Mouse (Mus musculus) heart, embryonic 15.5 days (tissue): ENCODE results near the gene Lif. TPM values are rescaled to one million over a fixed set of nuclear protein-coding genes. Genes with fewer than 3 reads are reported as not detected.

Experiments used
- ATAC-seq: fragments of 200-750 bp; cut with Nextera tagmentation; replicated peaks from 2 replicates; pipeline ENCODE4 v1.8.0; 2017; ENCODE audit warnings: low read depth, moderate TSS enrichment; ENCODE audit not compliant: insufficient number of reproducible peaks, insufficient read depth, low FRiP score
- H3K27ac ChIP-seq: fragments of 300-500 bp; sonication (generic); 2 replicates; pipeline ENCODE4 v1.5.1; 2015; ENCODE audit warnings: mild to moderate bottlenecking, inconsistent platforms
- H3K27me3 ChIP-seq: fragments of 300-500 bp; sonication (generic); 2 replicates; pipeline ENCODE4 v1.6.1; 2015; ENCODE audit warnings: inconsistent platforms
- H3K36me3 ChIP-seq: fragments of 300-500 bp; sonication (generic); 2 replicates; pipeline ENCODE4 v1.6.1; 2015; ENCODE audit warnings: mild to moderate bottlenecking, inconsistent platforms
- H3K4me1 ChIP-seq: fragments of 300-500 bp; sonication (generic); replicated peaks from 2 replicates; pipeline ENCODE4 v1.6.1; 2015; ENCODE audit warnings: inconsistent platforms
- H3K4me2 ChIP-seq: fragments of 300-500 bp; sonication (generic); 2 replicates; pipeline ENCODE4 v1.6.1; 2015; ENCODE audit warnings: inconsistent platforms, mild to moderate bottlenecking, moderate library complexity
- H3K4me3 ChIP-seq: fragments of 300-500 bp; sonication (generic); 2 replicates; pipeline ENCODE4 v1.5.1; 2015; ENCODE audit warnings: mild to moderate bottlenecking, inconsistent platforms
- H3K9ac ChIP-seq: fragments of 300-500 bp; sonication (generic); 2 replicates; pipeline ENCODE4 v1.6.1; 2015; ENCODE audit warnings: mild to moderate bottlenecking, inconsistent platforms
- H3K9me3 ChIP-seq: fragments of 300-500 bp; sonication (generic); replicated peaks from 2 replicates; pipeline ENCODE4 v1.6.1; 2016; ENCODE audit warnings: inconsistent platforms
- WGBS: fragments of 180-500 bp; shearing (Covaris S2); methylation state at CpG from one replicate; pipeline ENCODE4 v1.1.7; 2015; ENCODE audit warnings: mixed read lengths; 5-methylcytosine and 5-hydroxymethylcytosine counted together
- polyA plus RNA-seq: library from polyadenylated mRNA; unstranded; fragments of >200 nt; fragmentation: Nextera tagmentation; extraction: Ambion mirVana; gene quantifications from 2 replicates; pipeline ENCODE4 v1.2.1, GENCODE M21; 2015

The Lif gene
- polyA plus RNA-seq, 1 experiment from 2014 or later, result 0.23 TPM

DNA sequence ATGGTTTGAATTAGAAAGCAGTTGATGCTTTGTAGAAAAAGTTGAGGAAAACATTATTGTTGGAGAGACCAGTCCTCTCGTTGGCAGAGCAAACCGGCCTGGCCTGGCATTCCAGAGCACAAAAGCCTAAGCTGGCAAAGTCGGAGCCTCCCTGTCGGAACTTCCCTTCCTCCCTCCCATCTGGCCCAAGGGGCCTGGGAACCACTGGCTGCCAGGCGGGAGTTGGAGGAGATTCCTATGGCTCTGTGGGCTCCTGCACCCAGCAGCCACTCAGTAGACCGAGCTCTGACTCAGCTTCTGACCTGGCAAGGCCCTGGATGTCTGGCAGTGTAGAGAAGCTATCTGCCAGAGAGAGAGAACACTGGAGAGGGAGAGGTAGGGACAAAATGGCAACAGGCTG, 34.3 kb downstream of the Lif start:
- H3K27me3 ChIP-seq, result no peaks in the 10 kb centered on the region
- H3K4me1 ChIP-seq, result peaks cover 53% of the 10 kb centered on the region
- WGBS, result 64% methylated on average over 6 of the region's 6 CpGs
- no peaks in the 10 kb centered on the region for H3K9me3 ChIP-seq
- H3K27ac ChIP-seq, result peak overlapping the region; percentile 58; the same call in 1 of the 2 replicates
- H3K36me3 ChIP-seq, result no peaks in the 10 kb centered on the region
- ATAC-seq, result no peak
- H3K4me2 ChIP-seq, result no peak overlapping the region
- no peak overlapping the region for H3K4me3 ChIP-seq
- no peak overlapping the region for H3K9ac ChIP-seq

GRCm38 (mm10) chr11:4292224-4292887, 35.0 kb downstream of the Lif start:
- Histone ChIP-seq H3K4me1 (peaks cover 60% of the 10 kb centered on the region), H3K27ac (peak overlapping the region; percentile 58)

GRCm38 (mm10) chr11:4292888-4293247, 35.5 kb downstream of the Lif start:
- no peak overlapping the region for H3K9ac ChIP-seq
- ATAC-seq, result no peak
- no peak overlapping the region for H3K4me2 ChIP-seq
- H3K27me3 ChIP-seq, result no peaks in the 10 kb centered on the region
- H3K4me1 ChIP-seq, result peaks cover 65% of the 10 kb centered on the region
- no peaks in the 10 kb centered on the region for H3K9me3 ChIP-seq
- no peaks in the 10 kb centered on the region for H3K36me3 ChIP-seq
- no peak overlapping the region for H3K4me3 ChIP-seq
- peak overlapping the region; percentile 58 for H3K27ac ChIP-seq
- WGBS, result 79% methylated on average over 6 of the region's 6 CpGs

More at GRCm38 (mm10) chr11:4292224-4292887, 35.0 kb downstream of the Lif start:
- H3K4me2 ChIP-seq, result no peak overlapping the region
- no peaks in the 10 kb centered on the region for H3K36me3 ChIP-seq
- no peaks in the 10 kb centered on the region for H3K27me3 ChIP-seq
- WGBS, result 38% methylated on average over 8 of the region's 8 CpGs
- H3K9me3 ChIP-seq, result no peaks in the 10 kb centered on the region
- ATAC-seq, result no peak
- no peak overlapping the region for H3K4me3 ChIP-seq
- H3K9ac ChIP-seq, result no peak overlapping the region

DNA sequence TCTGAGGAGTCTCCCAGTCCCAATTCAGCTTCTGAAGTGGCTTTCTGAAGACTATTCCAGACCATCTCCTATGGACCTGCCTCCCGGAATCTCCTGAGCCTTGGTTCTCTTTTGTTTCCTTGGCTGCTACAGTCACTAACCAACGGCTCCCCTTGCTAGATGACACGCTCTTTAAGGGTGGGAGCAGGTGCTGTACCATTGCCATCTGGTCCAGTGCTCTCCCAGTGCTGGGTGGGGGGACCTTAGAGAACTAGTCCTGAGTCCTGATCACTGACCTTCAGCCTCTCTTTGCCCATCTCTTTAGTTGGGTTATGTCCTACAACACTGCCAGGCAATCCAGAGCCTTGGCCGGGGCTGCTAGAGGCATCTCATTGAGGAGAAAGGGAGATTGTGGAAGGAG, 36.1 kb downstream of the Lif start:
- Histone ChIP-seq H3K9me3 (no peaks in the 10 kb centered on the region), H3K27ac (peak overlapping the region; percentile 58; the same call in 1 of the 2 replicates), H3K36me3 (no peaks in the 10 kb centered on the region), H3K4me3 (no peak overlapping the region), H3K4me2 (no peak overlapping the region), H3K27me3 (no peaks in the 10 kb centered on the region), H3K9ac (no peak overlapping the region), H3K4me1 (peaks cover 69% of the 10 kb centered on the region)
- no peak for ATAC-seq
- 87% methylated on average over 4 of the region's 4 CpGs for WGBS

DNA sequence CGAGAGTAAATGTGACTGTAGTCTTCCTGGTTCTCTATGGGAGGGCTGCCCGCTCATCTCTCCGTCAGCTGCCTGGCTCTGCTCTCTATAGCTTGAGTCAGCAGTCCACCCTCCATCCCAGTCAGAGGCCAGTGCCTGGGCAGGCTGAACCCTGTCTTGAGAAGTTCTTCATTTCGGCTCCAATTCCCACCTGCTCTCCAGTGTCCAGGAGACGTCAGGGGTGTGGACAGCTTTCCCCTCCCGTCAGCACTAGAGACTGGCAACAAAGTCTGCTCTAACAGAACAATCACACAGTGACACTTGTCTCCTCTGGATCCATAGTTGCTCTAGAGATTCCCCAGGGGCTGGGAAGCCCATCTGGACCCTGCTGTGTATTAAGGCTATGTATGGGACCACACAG, 36.7 kb downstream of the Lif start:
- Histone ChIP-seq H3K36me3 (no peaks in the 10 kb centered on the region), H3K4me2 (no peak overlapping the region), H3K4me1 (peaks cover 74% of the 10 kb centered on the region), H3K4me3 (no peak overlapping the region), H3K9ac (no peak overlapping the region), H3K27ac (peak overlapping the region; percentile 76; the same call in 1 of the 2 replicates), H3K27me3 (no peaks in the 10 kb centered on the region), H3K9me3 (no peaks in the 10 kb centered on the region)
- ATAC-seq, result no peak
- WGBS, result 70% methylated on average over 6 of the region's 6 CpGs

- Histone ChIP-seq H3K4me1 (peaks cover 81% of the 10 kb centered on the region), H3K9me3 (no peaks in the 10 kb centered on the region), H3K27ac (peak overlapping the region; percentile 76), H3K4me3 (no peak overlapping the region), H3K27me3 (no peaks in the 10 kb centered on the region), H3K4me2 (peak overlapping the region; percentile 9; the same call in 1 of the 2 replicates), H3K9ac (no peak overlapping the region), H3K36me3 (no peaks in the 10 kb centered on the region)
- 33% methylated on average over 14 of the region's 14 CpGs for WGBS
- peak; percentile 51 for ATAC-seq
Measured at GRCm38 (mm10) chr11:4294495-4295351, 37.4 kb downstream of the Lif start.

GRCm38 (mm10) chr11:4296610-4297275, 39.4 kb downstream of the Lif start:
- 40% methylated on average over 10 of the region's 10 CpGs for WGBS
- peak overlapping the region; percentile 76 for H3K27ac ChIP-seq
- H3K27me3 ChIP-seq, result no peaks in the 10 kb centered on the region
- H3K9ac ChIP-seq, result no peak overlapping the region
- 0 out of 2 replicates have a peak overlapping the region, but pooled peaks have one; percentile 10 for H3K4me2 ChIP-seq
- ATAC-seq, result peak; percentile 63; the same call in 1 of the 2 replicates
- H3K9me3 ChIP-seq, result no peaks in the 10 kb centered on the region
- H3K36me3 ChIP-seq, result no peaks in the 10 kb centered on the region
- H3K4me3 ChIP-seq, result no peak overlapping the region
- H3K4me1 ChIP-seq, result peaks cover 90% of the 10 kb centered on the region

- 48% methylated on average over 3 of the region's 3 CpGs for WGBS
- no peak for ATAC-seq
Measured at GRCm38 (mm10) chr11:4297753-4298152, 40.4 kb downstream of the Lif start.

GRCm38 (mm10) chr11:4298615-4299014, 41.3 kb downstream of the Lif start:
- WGBS, result 29% methylated on average over 7 of the region's 7 CpGs
- H3K9ac ChIP-seq, result no peak overlapping the region
- no peak overlapping the region for H3K4me2 ChIP-seq
- peaks cover 90% of the 10 kb centered on the region for H3K4me1 ChIP-seq
- H3K9me3 ChIP-seq, result no peaks in the 10 kb centered on the region
- no peak for ATAC-seq
- no peaks in the 10 kb centered on the region for H3K36me3 ChIP-seq
- H3K4me3 ChIP-seq, result no peak overlapping the region
- H3K27me3 ChIP-seq, result no peaks in the 10 kb centered on the region
- peak overlapping the region; percentile 43 for H3K27ac ChIP-seq

More at GRCm38 (mm10) chr11:4297753-4298152, 40.4 kb downstream of the Lif start:
- Histone ChIP-seq H3K27ac (no peak overlapping the region), H3K4me3 (no peak overlapping the region), H3K9me3 (no peaks in the 10 kb centered on the region), H3K4me1 (peaks cover 90% of the 10 kb centered on the region), H3K9ac (no peak overlapping the region), H3K36me3 (no peaks in the 10 kb centered on the region), H3K4me2 (no peak overlapping the region), H3K27me3 (no peaks in the 10 kb centered on the region)

DNA sequence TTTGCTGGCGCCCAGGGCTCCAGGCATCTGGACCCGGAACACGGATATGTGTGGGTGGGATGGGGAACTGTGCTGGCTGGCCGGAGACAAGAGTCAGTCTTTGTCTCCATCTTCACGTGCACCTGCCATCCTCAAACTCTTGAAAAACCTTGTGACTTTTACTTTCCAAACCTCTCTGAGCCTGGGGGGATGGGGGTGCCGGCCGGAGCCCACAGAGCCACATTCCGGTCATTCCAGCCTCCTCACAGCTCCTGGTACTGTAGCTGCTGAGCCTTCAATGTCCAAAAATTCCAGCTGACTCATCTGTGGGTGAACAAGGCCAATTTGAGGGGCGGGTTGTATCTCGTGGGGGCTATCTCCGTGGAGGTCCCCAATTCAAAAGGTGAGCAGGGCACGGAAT, 41.8 kb downstream of the Lif start:
- H3K27ac ChIP-seq, result peak overlapping the region; percentile 43
- H3K9me3 ChIP-seq, result no peaks in the 10 kb centered on the region
- peaks cover 87% of the 10 kb centered on the region for H3K4me1 ChIP-seq
- no peak overlapping the region for H3K4me3 ChIP-seq
- H3K9ac ChIP-seq, result no peak overlapping the region
- 19% methylated on average over 12 of the region's 12 CpGs for WGBS
- no peaks in the 10 kb centered on the region for H3K36me3 ChIP-seq
- H3K27me3 ChIP-seq, result no peaks in the 10 kb centered on the region
- no peak for ATAC-seq
- peak overlapping the region; percentile 16; the same call in 1 of the 2 replicates for H3K4me2 ChIP-seq
